Mouse (Mus musculus): ENCODE results near the gene Rimklb. TPM values are rescaled to one million over a fixed set of nuclear protein-coding genes. Genes with fewer than 3 reads are reported as not detected.
A peak's percentile ranks its signal among the peaks of the same experiment; 100 is the strongest.

The Rimklb gene
- total RNA-seq, 2 experiments from 2014 or later = 0.23 to 0.50 TPM

- no peak for DNase-seq
Measured at GRCm38 (mm10) chr6:122417015-122417414, 81.5 kb downstream of the Rimklb start.

GRCm38 (mm10) chr6:122416347-122416746, 82.2 kb downstream of the Rimklb start:
- no peak for DNase-seq

- no peak for DNase-seq
Measured at GRCm38 (mm10) chr6:122411281-122411680, 87.3 kb downstream of the Rimklb start.

- DNase-seq = peak; percentile 5 to 54
Measured at GRCm38 (mm10) chr6:122402240-122402639, 96.3 kb downstream of the Rimklb start.

GRCm38 (mm10) chr6:122400263-122400662, 98.3 kb downstream of the Rimklb start:
- DNase-seq = no peak

Other genes starting within 250 kb of the Rimklb start
- gene Klrg1, start 215.9 kb downstream of the Rimklb start, total RNA-seq (2021) = under 1 TPM in 1 of 2 experiments, not detected in 1; 0.30 TPM
- gene M6pr, start 190.0 kb downstream of the Rimklb start, total RNA-seq (2021) = 100 to 1,000 TPM; 151 to 167 TPM
- gene Phc1, start 158.2 kb downstream of the Rimklb start, total RNA-seq (2021) = 10 to 100 TPM; 29.7 to 32.9 TPM
- 10 to 100 TPM; 15.7 to 34.1 TPM for gene Mfap5, start 7.1 kb upstream of the Rimklb start, total RNA-seq (2021)
- not detected for gene Aicda, start 55.0 kb upstream of the Rimklb start, total RNA-seq (2021)
- gene Apobec1, start 103.7 kb upstream of the Rimklb start, total RNA-seq (2021) = 10 to 100 TPM in 1 of 2 experiments, 1 to 10 TPM in 1; 7.5 to 11.6 TPM
- not detected for gene Gdf3, start 111.3 kb upstream of the Rimklb start, total RNA-seq (2021)
- gene Dppa3, start 127.6 kb upstream of the Rimklb start, total RNA-seq (2021) = not detected
- gene Nanog, start 208.7 kb upstream of the Rimklb start, total RNA-seq (2021) = not detected